Mouse (Mus musculus): ENCODE measurements at regions not wholly inside any gene's neighbourhood (a gene's known extent, or its start where the extent isn't known, plus 50 kb on each side); places are given as distances from the start of the nearest gene placed in this dataset.

DNA sequence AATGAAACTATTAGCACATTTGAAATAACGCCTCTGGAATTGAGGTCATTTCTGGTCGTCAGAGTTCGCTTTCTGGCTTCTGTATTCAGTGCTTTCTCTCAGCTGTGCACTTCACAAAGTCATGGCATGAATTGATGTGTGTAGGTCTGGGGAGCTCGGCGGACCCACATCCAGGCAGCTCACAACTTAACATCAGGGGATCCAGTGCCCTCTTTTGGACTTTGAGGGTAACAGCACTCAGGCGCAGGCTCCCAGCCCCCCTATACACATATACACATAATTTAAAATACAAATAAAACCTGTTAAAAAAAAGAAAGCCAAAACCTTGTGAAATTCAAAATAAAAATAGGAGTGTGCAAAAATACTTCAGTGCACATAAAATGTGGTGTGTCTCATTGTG, 132.8 kb upstream of the Zfp217 start:
- peak; percentile 54 for TF ChIP-seq CTCF (IDR thresholded peaks at IDR 0.05)
- no peak for TF ChIP-seq EP300 (IDR thresholded peaks at IDR 0.05)
